Mouse (Mus musculus) layer of hippocampus, postnatal 10 days (tissue): ENCODE data around the gene Selenon. TPM values are rescaled to one million over a fixed set of nuclear protein-coding genes. Genes with fewer than 3 reads are reported as not detected.
A peak's percentile ranks its signal among the peaks of the same experiment; 100 is the strongest.
"Not testable (repeated sequence)": the region's sequence is repeated elsewhere in the genome, so short reads cannot be mapped to it uniquely, and the experiment has no call there.

Source experiments
- DNase-seq, 2 experiments: peaks; one replicate each; pipeline ENCODE4 v3.0.0; 2021; ENCODE audit warnings: low spot score in 2 of 2
- total RNA-seq, 2 experiments: library from RNA; stranded (reverse); gene quantifications; 2 replicates each; pipeline ENCODE4 v1.2.3; 2021

Selenon gene
- total RNA-seq, 2 experiments from 2014 or later: 16.9 TPM

GRCm38 (mm10) chr4:134511730-134512129 is 40.2 kb downstream of the Selenon start:
- no peak for DNase-seq

- peak; percentile 85 to 88 for DNase-seq
These were observed 41.0 kb downstream of the Selenon start, which contains the start of gene Aunip for GRCm38 (mm10) chr4:134510845-134511411. Gene Aunip (plus strand): TSS chr4:134510999.

- no peak for DNase-seq
These were observed 41.6 kb downstream of the Selenon start for GRCm38 (mm10) chr4:134510396-134510795.

GRCm38 (mm10) chr4:134506713-134507112 is 45.3 kb downstream of the Selenon start:
- no peak for DNase-seq

- no peak for DNase-seq
These were observed 45.9 kb downstream of the Selenon start for GRCm38 (mm10) chr4:134505966-134506594.

GRCm38 (mm10) chr4:134505303-134505789 is 46.6 kb downstream of the Selenon start:
- DNase-seq: no peak

GRCm38 (mm10) chr4:134503686-134504357 is 48.1 kb downstream of the Selenon start:
- DNase-seq: no peak

- no peak for DNase-seq
These were observed 50.9 kb downstream of the Selenon start for GRCm38 (mm10) chr4:134501095-134501494.

- DNase-seq: not testable (repeated sequence)
These were observed 53.0 kb downstream of the Selenon start for GRCm38 (mm10) chr4:134498983-134499382.

GRCm38 (mm10) chr4:134497986-134498731 is 53.8 kb downstream of the Selenon start:
- no peak for DNase-seq

- DNase-seq: no peak
These were observed 54.7 kb downstream of the Selenon start for GRCm38 (mm10) chr4:134497223-134497622.

GRCm38 (mm10) chr4:134496595-134497210 is 55.3 kb downstream of the Selenon start, which contains the start of gene Paqr7:
Gene Paqr7 (plus strand): TSS chr4:134496697.
- peak; percentile 63 to 79 for DNase-seq

GRCm38 (mm10) chr4:134495546-134495923 is 56.4 kb downstream of the Selenon start:
- no peak for DNase-seq

GRCm38 (mm10) chr4:134494780-134495545 is 57.0 kb downstream of the Selenon start:
- DNase-seq: no peak

GRCm38 (mm10) chr4:134494161-134494560 is 57.8 kb downstream of the Selenon start:
- DNase-seq: not testable (repeated sequence)

- DNase-seq: no peak
These were observed 60.2 kb downstream of the Selenon start for GRCm38 (mm10) chr4:134491716-134492115.

GRCm38 (mm10) chr4:134489986-134490665 is 61.8 kb downstream of the Selenon start:
- DNase-seq: no peak

GRCm38 (mm10) chr4:134488211-134488610 is 63.8 kb downstream of the Selenon start:
- no peak for DNase-seq
